Mouse (Mus musculus): ENCODE results near the gene 1700086D15Rik. TPM values are rescaled to one million over a fixed set of nuclear protein-coding genes. Genes with fewer than 3 reads are reported as not detected.

1700086D15Rik gene
- polyA plus RNA-seq, 2 experiments: 0.16 TPM; not detected in 1

- whole genome bisulfite sequencing: 88% methylated on average over 6 of the region's 6 CpGs
- TF ChIP-seq POLR2A (IDR thresholded peaks at IDR 0.05; ENCODE audit: borderline replicate concordance, extremely low read depth, insufficient read depth, insufficient read length): no peak
- H3K4me2 ChIP-seq (replicated peaks; ENCODE audit: low read depth, low read length, severe bottlenecking): no peak overlapping the region
- DNase-seq (ENCODE audit: low spot score) (no peak), ATAC-seq (ENCODE audit: low FRiP score, low read depth) (no peak)
- no peak overlapping the region for H3K27ac ChIP-seq (replicated peaks; ENCODE audit: low read depth, low read length)
- no peaks in the 10 kb centered on the region for H3K36me3 ChIP-seq (ENCODE audit: control insufficient read depth, insufficient read depth, low read length)
- no peaks in the 10 kb centered on the region for H3K9me3 ChIP-seq (ENCODE audit: control insufficient read depth, low read length)
- no peaks in the 10 kb centered on the region for H3K27me3 ChIP-seq (ENCODE audit: control insufficient read depth, insufficient read depth, low read length)
- no peak overlapping the region for H3K4me3 ChIP-seq (replicated peaks; ENCODE audit: low read length)
- H3K4me1 ChIP-seq (ENCODE audit: control insufficient read depth, insufficient read depth, low read length): peaks cover 3% of the 10 kb centered on the region; the same call in 1 of the 2 replicates
- H3K9ac ChIP-seq (ENCODE audit: low read depth, low read length, severe bottlenecking): no peak overlapping the region
Observed at GRCm38 (mm10) chr11:65115811-65116210, 43.9 kb downstream of the 1700086D15Rik start.

DNA sequence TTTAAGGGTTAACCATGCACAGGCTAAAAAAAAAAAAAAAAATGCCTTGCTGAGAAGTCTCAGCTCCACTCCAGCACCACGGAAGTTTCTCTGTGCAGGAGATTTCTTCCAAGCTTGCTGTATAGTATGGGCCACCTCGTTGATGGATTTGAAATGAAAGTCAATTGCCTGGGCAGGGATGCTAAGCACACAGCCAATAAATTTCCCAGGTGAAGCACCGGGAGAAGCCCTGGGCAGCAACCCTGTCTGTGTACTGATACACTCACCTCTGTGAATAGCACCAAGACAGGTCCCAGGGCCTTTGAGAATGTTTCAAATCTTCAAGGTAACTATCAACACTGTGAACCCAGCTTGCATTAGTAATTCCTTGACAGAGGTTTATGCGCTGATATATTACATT is 47.6 kb downstream of the 1700086D15Rik start:
- WGBS: 36% methylated on average over 4 of the region's 4 CpGs
- Histone ChIP-seq H3K9me3 (ENCODE audit: control insufficient read depth, low read length) (no peaks in the 10 kb centered on the region), H3K27ac (replicated peaks; ENCODE audit: low read depth, low read length) (no peak overlapping the region), H3K4me2 (replicated peaks; ENCODE audit: low read depth, low read length, severe bottlenecking) (no peak overlapping the region), H3K4me1 (ENCODE audit: control insufficient read depth, insufficient read depth, low read length) (peaks cover 3% of the 10 kb centered on the region; the same call in 1 of the 2 replicates), H3K27me3 (ENCODE audit: control insufficient read depth, insufficient read depth, low read length) (no peaks in the 10 kb centered on the region), H3K9ac (ENCODE audit: low read depth, low read length, severe bottlenecking) (no peak overlapping the region), H3K36me3 (ENCODE audit: control insufficient read depth, insufficient read depth, low read length) (no peaks in the 10 kb centered on the region), H3K4me3 (replicated peaks; ENCODE audit: low read length) (no peak overlapping the region)
- no peak for ATAC-seq (ENCODE audit: low FRiP score, low read depth)
- no peak for TF ChIP-seq POLR2A (IDR thresholded peaks at IDR 0.05; ENCODE audit: borderline replicate concordance, extremely low read depth, insufficient read depth, insufficient read length)
- DNase-seq (ENCODE audit: low spot score): no peak

DNA sequence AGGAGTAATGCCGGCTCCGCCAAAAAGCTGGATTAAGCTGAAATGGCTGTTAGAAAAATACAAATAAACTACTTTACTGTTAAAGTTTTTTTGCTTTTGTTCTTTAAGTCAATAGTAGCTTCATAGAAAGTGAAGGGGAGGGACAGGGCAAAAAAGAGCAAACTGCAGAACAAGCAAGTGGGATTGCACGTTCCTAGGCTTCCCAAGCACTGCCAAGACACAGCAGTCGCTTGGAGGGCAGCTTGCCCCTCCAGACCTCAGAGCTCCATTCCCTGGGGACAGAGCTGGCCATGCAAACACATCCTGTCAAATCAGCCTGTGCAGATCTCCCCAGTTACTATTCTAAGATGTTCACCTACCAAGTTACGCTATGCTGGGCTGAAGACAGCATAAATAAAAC is 48.0 kb downstream of the 1700086D15Rik start:
- DNase-seq (ENCODE audit: low spot score): no peak

GRCm38 (mm10) chr11:65110058-65110457 is 49.6 kb downstream of the 1700086D15Rik start:
- H3K4me3 ChIP-seq (replicated peaks; ENCODE audit: low read length): no peak overlapping the region
- no peaks in the 10 kb centered on the region for H3K9me3 ChIP-seq (ENCODE audit: control insufficient read depth, low read length)
- no peak for TF ChIP-seq POLR2A (IDR thresholded peaks at IDR 0.05; ENCODE audit: borderline replicate concordance, extremely low read depth, insufficient read depth, insufficient read length)
- DNase-seq (ENCODE audit: low spot score): no peak
- ATAC-seq (ENCODE audit: low FRiP score, low read depth): no peak
- H3K36me3 ChIP-seq (ENCODE audit: control insufficient read depth, insufficient read depth, low read length): no peaks in the 10 kb centered on the region
- H3K4me2 ChIP-seq (replicated peaks; ENCODE audit: low read depth, low read length, severe bottlenecking): no peak overlapping the region
- H3K4me1 ChIP-seq (ENCODE audit: control insufficient read depth, insufficient read depth, low read length): peaks cover 3% of the 10 kb centered on the region; the same call in 1 of the 2 replicates
- 77% methylated on average over 10 of the region's 10 CpGs for WGBS
- H3K9ac ChIP-seq (ENCODE audit: low read depth, low read length, severe bottlenecking): no peak overlapping the region
- no peak overlapping the region for H3K27ac ChIP-seq (replicated peaks; ENCODE audit: low read depth, low read length)
- H3K27me3 ChIP-seq (ENCODE audit: control insufficient read depth, insufficient read depth, low read length): no peaks in the 10 kb centered on the region

More for the DNA sequence above, 48.0 kb downstream of the 1700086D15Rik start:
- no peak overlapping the region for H3K27ac ChIP-seq (replicated peaks; ENCODE audit: low read depth, low read length)
- TF ChIP-seq POLR2A (IDR thresholded peaks at IDR 0.05; ENCODE audit: borderline replicate concordance, extremely low read depth, insufficient read depth, insufficient read length): no peak
- H3K27me3 ChIP-seq (ENCODE audit: control insufficient read depth, insufficient read depth, low read length): no peaks in the 10 kb centered on the region
- H3K4me2 ChIP-seq (replicated peaks; ENCODE audit: low read depth, low read length, severe bottlenecking): no peak overlapping the region
- peaks cover 3% of the 10 kb centered on the region; the same call in 1 of the 2 replicates for H3K4me1 ChIP-seq (ENCODE audit: control insufficient read depth, insufficient read depth, low read length)
- WGBS: 50% methylated on average over 5 of the region's 5 CpGs
- no peaks in the 10 kb centered on the region for H3K36me3 ChIP-seq (ENCODE audit: control insufficient read depth, insufficient read depth, low read length)
- ATAC-seq (ENCODE audit: low FRiP score, low read depth): no peak
- no peaks in the 10 kb centered on the region for H3K9me3 ChIP-seq (ENCODE audit: control insufficient read depth, low read length)
- no peak overlapping the region for H3K4me3 ChIP-seq (replicated peaks; ENCODE audit: low read length)
- H3K9ac ChIP-seq (ENCODE audit: low read depth, low read length, severe bottlenecking): no peak overlapping the region

DNA sequence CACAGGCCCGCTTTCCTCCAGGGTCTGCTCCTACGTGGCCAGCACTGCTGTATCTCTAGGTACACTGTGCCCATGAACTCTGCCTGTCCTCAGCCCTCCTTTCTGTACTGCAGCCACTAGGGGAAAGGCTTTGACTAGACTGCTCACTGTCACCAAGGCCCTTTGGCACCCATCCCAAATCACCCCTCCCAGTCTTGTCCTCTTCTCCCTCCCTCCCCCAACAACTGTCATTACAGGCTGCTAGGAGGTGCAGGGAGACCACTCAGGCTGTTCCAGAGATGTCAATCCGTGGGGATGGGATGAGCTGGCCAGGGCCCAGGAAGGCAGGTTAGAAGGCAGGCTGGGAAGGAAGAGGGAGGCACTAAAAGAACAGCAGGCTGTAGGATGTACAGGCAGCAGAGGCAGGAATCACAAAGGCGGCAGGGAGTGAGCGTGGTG is 51.9 kb downstream of the 1700086D15Rik start:
- H3K9me3 ChIP-seq (ENCODE audit: control insufficient read depth, low read length): no peaks in the 10 kb centered on the region
- ATAC-seq (ENCODE audit: low FRiP score, low read depth) (no peak), DNase-seq (ENCODE audit: low spot score) (no peak)
- no peak overlapping the region for H3K27ac ChIP-seq (replicated peaks; ENCODE audit: low read depth, low read length)
- H3K27me3 ChIP-seq (ENCODE audit: control insufficient read depth, insufficient read depth, low read length): no peaks in the 10 kb centered on the region
- no peak for TF ChIP-seq POLR2A (IDR thresholded peaks at IDR 0.05; ENCODE audit: borderline replicate concordance, extremely low read depth, insufficient read depth, insufficient read length)
- no peaks in the 10 kb centered on the region for H3K36me3 ChIP-seq (ENCODE audit: control insufficient read depth, insufficient read depth, low read length)
- WGBS: 69% methylated on average over 5 of the region's 5 CpGs
- H3K4me2 ChIP-seq (replicated peaks; ENCODE audit: low read depth, low read length, severe bottlenecking): no peak overlapping the region
- H3K4me1 ChIP-seq (ENCODE audit: control insufficient read depth, insufficient read depth, low read length): peaks cover 3% of the 10 kb centered on the region; the same call in 1 of the 2 replicates
- H3K4me3 ChIP-seq (replicated peaks; ENCODE audit: low read length): no peak overlapping the region
- H3K9ac ChIP-seq (ENCODE audit: low read depth, low read length, severe bottlenecking): no peak overlapping the region

GRCm38 (mm10) chr11:65107151-65107550 is 52.5 kb downstream of the 1700086D15Rik start:
- Histone ChIP-seq H3K36me3 (ENCODE audit: control insufficient read depth, insufficient read depth, low read length) (no peaks in the 10 kb centered on the region), H3K27me3 (ENCODE audit: control insufficient read depth, insufficient read depth, low read length) (no peaks in the 10 kb centered on the region), H3K9me3 (ENCODE audit: control insufficient read depth, low read length) (no peaks in the 10 kb centered on the region), H3K4me2 (replicated peaks; ENCODE audit: low read depth, low read length, severe bottlenecking) (no peak overlapping the region), H3K27ac (replicated peaks; ENCODE audit: low read depth, low read length) (no peak overlapping the region), H3K4me1 (ENCODE audit: control insufficient read depth, insufficient read depth, low read length) (peaks cover 3% of the 10 kb centered on the region; the same call in 1 of the 2 replicates), H3K9ac (ENCODE audit: low read depth, low read length, severe bottlenecking) (no peak overlapping the region), H3K4me3 (replicated peaks; ENCODE audit: low read length) (no peak overlapping the region)
- WGBS: 75% methylated on average over 4 of the region's 4 CpGs
- TF ChIP-seq POLR2A (IDR thresholded peaks at IDR 0.05; ENCODE audit: borderline replicate concordance, extremely low read depth, insufficient read depth, insufficient read length): no peak
- ATAC-seq (ENCODE audit: low FRiP score, low read depth) (no peak), DNase-seq (ENCODE audit: low spot score) (no peak)
